Mouse (Mus musculus): ENCODE results near the gene Speer4c. TPM values are rescaled to one million over a fixed set of nuclear protein-coding genes. Genes with fewer than 3 reads are reported as not detected.
"Not testable (repeated sequence)": the region's sequence is repeated elsewhere in the genome, so short reads cannot be mapped to it uniquely, and the experiment has no call there.

Gene Speer4c
- polyA plus RNA-seq, 1 experiment from 2014 or later, result not detected

- 74% methylated on average over 2 of the region's 2 CpGs for WGBS
Observed at GRCm38 (mm10) chr5:15678907-15679306, 35.2 kb downstream of the Speer4c start.

GRCm38 (mm10) chr5:15677750-15678149 is 36.3 kb downstream of the Speer4c start:
- peaks cover 39% of the 10 kb centered on the region for H3K9me3 ChIP-seq
- WGBS, result 86% methylated on average over 4 of the region's 4 CpGs
- H3K27ac ChIP-seq; H3K27me3 ChIP-seq (ENCODE audit: insufficient read depth, poor library complexity, severe bottlenecking); H3K4me1 ChIP-seq (replicated peaks); DNase-seq (ENCODE audit: low spot score); H3K36me3 ChIP-seq; H3K4me3 ChIP-seq: not testable (repeated sequence)

More at GRCm38 (mm10) chr5:15678907-15679306, 35.2 kb downstream of the Speer4c start:
- H3K27me3 ChIP-seq (ENCODE audit: insufficient read depth, poor library complexity, severe bottlenecking); H3K27ac ChIP-seq; H3K4me3 ChIP-seq; DNase-seq (ENCODE audit: low spot score); H3K36me3 ChIP-seq; H3K4me1 ChIP-seq (replicated peaks): not testable (repeated sequence)
- peaks cover 34% of the 10 kb centered on the region for H3K9me3 ChIP-seq

GRCm38 (mm10) chr5:15674429-15675244 is 39.4 kb downstream of the Speer4c start:
- H3K27ac ChIP-seq; H3K36me3 ChIP-seq; H3K27me3 ChIP-seq (ENCODE audit: insufficient read depth, poor library complexity, severe bottlenecking); H3K4me1 ChIP-seq (replicated peaks); H3K4me3 ChIP-seq; DNase-seq (ENCODE audit: low spot score): not testable (repeated sequence)
- WGBS, result 90% methylated on average over 5 of the region's 8 CpGs
- H3K9me3 ChIP-seq, result peaks cover 35% of the 10 kb centered on the region

DNA sequence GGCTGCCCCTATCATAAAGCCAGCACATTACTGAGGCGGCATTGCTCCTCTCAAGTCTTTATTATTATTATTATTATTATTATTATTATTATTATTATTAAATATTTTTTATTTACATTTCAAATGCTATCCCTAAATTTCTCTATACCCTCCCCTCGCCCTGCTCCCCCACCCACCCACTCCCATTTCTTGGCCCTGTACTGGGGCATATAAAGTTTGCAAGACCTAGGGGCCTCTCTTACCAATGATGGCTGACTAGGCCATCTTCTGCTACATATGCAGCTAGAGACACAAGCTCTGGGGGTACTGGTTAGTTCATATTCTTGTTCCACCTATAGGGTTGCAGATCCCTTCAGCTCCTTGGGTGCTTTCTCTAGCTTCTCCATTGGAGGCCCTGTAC is 40.1 kb downstream of the Speer4c start:
- not testable (repeated sequence) for DNase-seq (ENCODE audit: low spot score); H3K4me1 ChIP-seq (replicated peaks); H3K27ac ChIP-seq; H3K27me3 ChIP-seq (ENCODE audit: insufficient read depth, poor library complexity, severe bottlenecking); H3K36me3 ChIP-seq; H3K4me3 ChIP-seq
- WGBS, result 82% methylated on average over 2 of the region's 2 CpGs
- H3K9me3 ChIP-seq, result peaks cover 32% of the 10 kb centered on the region

GRCm38 (mm10) chr5:15670789-15671188 is 43.3 kb downstream of the Speer4c start:
- peaks cover 22% of the 10 kb centered on the region for H3K9me3 ChIP-seq
- H3K27me3 ChIP-seq (ENCODE audit: insufficient read depth, poor library complexity, severe bottlenecking); H3K4me1 ChIP-seq (replicated peaks); H3K36me3 ChIP-seq; DNase-seq (ENCODE audit: low spot score); H3K27ac ChIP-seq; H3K4me3 ChIP-seq: not testable (repeated sequence)
- 93% methylated on average over 18 of the region's 18 CpGs for whole genome bisulfite sequencing

DNA sequence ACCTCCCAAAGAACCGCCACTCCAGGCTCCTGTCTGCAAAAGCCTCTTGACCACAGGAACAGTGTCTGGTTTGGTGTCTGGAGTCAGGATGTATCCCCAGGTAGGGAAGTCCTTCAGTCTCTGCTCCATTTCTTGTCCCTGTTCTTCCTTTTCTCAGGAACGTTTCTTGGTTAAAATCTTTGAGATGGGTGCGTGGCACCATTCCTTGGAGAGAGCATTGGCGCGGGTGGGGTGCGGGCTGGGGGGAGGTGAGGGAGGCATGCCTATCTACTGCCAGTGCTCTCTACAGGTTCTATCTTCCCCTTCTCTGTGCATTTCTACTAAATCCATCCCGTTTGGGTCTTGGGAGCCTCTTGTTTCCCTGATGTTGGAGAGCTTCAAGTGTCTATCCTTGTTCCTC is 50.2 kb downstream of the Speer4c start:
- H3K4me3 ChIP-seq; H3K27me3 ChIP-seq (ENCODE audit: insufficient read depth, poor library complexity, severe bottlenecking); H3K4me1 ChIP-seq (replicated peaks); H3K27ac ChIP-seq; DNase-seq (ENCODE audit: low spot score); H3K36me3 ChIP-seq: not testable (repeated sequence)
- WGBS, result 77% methylated on average over 7 of the region's 7 CpGs
- peaks cover 11% of the 10 kb centered on the region for H3K9me3 ChIP-seq

Other genes starting within 250 kb of the Speer4c start
- gene Gm21149, start 237.7 kb downstream of the Speer4c start, polyA plus RNA-seq (2016; fragmentation: Nextera tagmentation; extraction: Ambion mirVana), result not detected in 2 replicates
- not detected in 2 replicates for gene Gm21190, start 185.0 kb downstream of the Speer4c start, polyA plus RNA-seq (2016; fragmentation: Nextera tagmentation; extraction: Ambion mirVana)
- not detected in 2 replicates for gene Gm21083, start 136.9 kb downstream of the Speer4c start, polyA plus RNA-seq (2016; fragmentation: Nextera tagmentation; extraction: Ambion mirVana)
- gene Speer4d, start 95.2 kb downstream of the Speer4c start, polyA plus RNA-seq (2016; fragmentation: Nextera tagmentation; extraction: Ambion mirVana), result not detected in 2 replicates
- not detected in 2 replicates for gene 4930572O03Rik, start 57.2 kb downstream of the Speer4c start, polyA plus RNA-seq (2016; fragmentation: Nextera tagmentation; extraction: Ambion mirVana)
- 7.2 and 15.0 TPM in 2 replicates for gene Cacna2d1, start 220.4 kb upstream of the Speer4c start, polyA plus RNA-seq (2016; fragmentation: Nextera tagmentation; extraction: Ambion mirVana)